9 mouse cellular contexts compared by ENCODE assay signal in the genomic region with DNA sequence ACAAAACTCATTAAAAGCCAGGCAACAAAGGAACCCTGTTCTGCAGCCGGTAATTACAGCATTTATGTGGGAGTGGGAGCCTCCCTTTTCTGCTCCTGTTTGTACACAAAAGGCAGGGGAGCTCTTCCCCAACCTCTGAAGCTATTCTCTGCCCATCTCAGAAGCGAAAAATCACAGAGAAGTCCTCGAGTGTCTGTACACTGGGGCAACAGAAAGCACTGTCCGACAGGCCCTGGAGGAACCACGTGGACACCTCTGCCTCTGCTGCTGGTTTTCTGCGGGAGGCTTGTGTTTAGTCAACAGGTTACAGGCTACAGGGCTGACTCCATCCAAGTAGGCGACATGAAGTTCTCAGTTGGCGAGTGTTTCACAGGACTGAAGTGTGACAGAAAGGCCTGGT. TPM values are rescaled to one million over a fixed set of nuclear protein-coding genes. Genes with fewer than 3 reads are reported as not detected.
DNase-seq lines count a peak whose midpoint lies in the region; ATAC-seq lines count a peak whose summit lies in the region.
"Had no signal": no experiment of that assay in that cellular context is flagged by ENCODE, and none has a peak within 500 bp of the region (broad histone marks: within the 10 kb centered on the region; RNA-seq: fewer than 3 reads in every experiment).

No protein-coding gene starts in this region.

- no peaks in the 10 kb centered on the region for H3K9me3 ChIP-seq in forebrain, embryonic 10.5 days
- H3K9me3 ChIP-seq in intestine, embryonic 14.5 days (ENCODE audit: control insufficient read depth, low read length): no peaks in the 10 kb centered on the region

- peak overlapping the region; percentile 86; the same call in 1 of the 2 replicates for H3K4me3 ChIP-seq in forebrain, embryonic 10.5 days
- peak overlapping the region; percentile 57 for H3K4me3 ChIP-seq in intestine, embryonic 14.5 days (ENCODE audit: low read depth, low read length)
- H3K4me3 ChIP-seq in macrophage (ENCODE audit: inconsistent target): peak overlapping the region; percentile 86; the same call in 1 of the 2 replicates

- DNase-seq in kidney, adult 9 months: peak; percentile 35
- DNase-seq in kidney, postnatal 14 days: no peak
- DNase-seq in forebrain, embryonic 10.5 days (ENCODE audit: extremely low spot score, low spot score): no peak
- DNase-seq in intestine, embryonic 14.5 days (ENCODE audit: low spot score): no peak
- DNase-seq in urinary bladder, postnatal 14 days (ENCODE audit: low spot score): no peak
- DNase-seq in frontal cortex, postnatal 36 days (ENCODE audit: low spot score in 2 of 2): no peak
- DNase-seq in cerebellum, postnatal 10 days: no peak

- H3K4me2 ChIP-seq in intestine, embryonic 14.5 days (ENCODE audit: low read length): peak overlapping the region; percentile 73

- H3K27me3 ChIP-seq in forebrain, embryonic 10.5 days (ENCODE audit: poor library complexity, severe bottlenecking): peaks cover 50% of the 10 kb centered on the region
- H3K27me3 ChIP-seq in intestine, embryonic 14.5 days (replicated peaks; ENCODE audit: control insufficient read depth, insufficient read depth, low read length): no peaks in the 10 kb centered on the region
- H3K27me3 ChIP-seq: Patski had no signal

- H3K27ac ChIP-seq in forebrain, embryonic 10.5 days: 0 out of 2 replicates have a peak overlapping the region, but pooled peaks have one; percentile 20
- H3K27ac ChIP-seq in intestine, embryonic 14.5 days (ENCODE audit: low read depth): no peak overlapping the region
- no peak overlapping the region for H3K27ac ChIP-seq in macrophage

- peaks cover 13% of the 10 kb centered on the region for H3K36me3 ChIP-seq in forebrain, embryonic 10.5 days (replicated peaks)
- peaks cover 25% of the 10 kb centered on the region for H3K36me3 ChIP-seq in intestine, embryonic 14.5 days (ENCODE audit: control insufficient read depth, insufficient read depth, low read length)
- H3K36me3 ChIP-seq in macrophage (ENCODE audit: inconsistent target): no peaks in the 10 kb centered on the region

- peaks cover 62% of the 10 kb centered on the region for H3K79me2 ChIP-seq in macrophage (ENCODE audit: inconsistent target)

- no peak for ATAC-seq in intestine, embryonic 14.5 days (replicated peaks; ENCODE audit: low FRiP score, low TSS enrichment, low read depth)
- ATAC-seq: Patski had no signal

- peak overlapping the region; percentile 98 for H3K9ac ChIP-seq in intestine, embryonic 14.5 days (ENCODE audit: low read length)

- H3K4me1 ChIP-seq in forebrain, embryonic 10.5 days: peaks cover 32% of the 10 kb centered on the region
- peaks cover 26% of the 10 kb centered on the region for H3K4me1 ChIP-seq in intestine, embryonic 14.5 days (replicated peaks; ENCODE audit: control insufficient read depth, insufficient read depth, low read length)

- WGBS in forebrain, embryonic 10.5 days: 35% methylated on average over 8 of the region's 8 CpGs
- WGBS in intestine, embryonic 14.5 days: 24% methylated on average over 8 of the region's 8 CpGs
- 77% methylated on average over 8 of the region's 8 CpGs for WGBS in macrophage (ENCODE audit: missing documents)

RNA-seq across cellular contexts. Expression of gene Ets2, which starts 2.1 kb away (rescaled TPM):
- polyA plus RNA-seq in forebrain, embryonic 10.5 days (2016; fragmentation: Nextera tagmentation; extraction: Ambion mirVana): 14.2 and 16.8 TPM in 2 replicates
- 52.8 and 57.9 TPM in 2 replicates for polyA plus RNA-seq in intestine, embryonic 14.5 days (2014; fragmentation: Nextera tagmentation; extraction: Ambion mirVana)
- total RNA-seq in macrophage (2018; cell fraction: chromatin; rRNA removed): 100 to 1,000 TPM in 15 of 26 experiments, 10 to 100 TPM in 11; 14.0 to 247 (median 110) TPM
- 100 to 1,000 TPM in 2 of 26 experiments, 10 to 100 TPM in 22, 1 to 10 TPM in 2; 8.8 to 119 (median 25.7) TPM for total RNA-seq in macrophage (2018; cell fraction: cytosol; rRNA removed)
- total RNA-seq in macrophage (2018; cell fraction: nucleus; rRNA removed): 100 to 1,000 TPM in 11 of 26 experiments, 10 to 100 TPM in 14, 1 to 10 TPM in 1; 8.5 to 226 (median 82.6) TPM
- polyA plus RNA-seq in macrophage (2018): 9.6 to 50.9 TPM (median 13.2 TPM) in 3 replicates
